Mouse (Mus musculus): ENCODE measurements around the gene Atp1b2. TPM values are rescaled to one million over a fixed set of nuclear protein-coding genes. Genes with fewer than 3 reads are reported as not detected.

Atp1b2 gene
- total RNA-seq, 1 experiment from 2014 or later: 39.7 TPM

Small RNAs within 50 kb of the gene (microRNA-seq; reads per million reads assigned to microRNA genes)
- gene Mir467f: 0 reads per million in 2 experiments

Other genes with a start within 250 kb of the Atp1b2 start
- 109 and 118 TPM in 2 replicates for gene Chd3, start 236.5 kb downstream of the Atp1b2 start, total RNA-seq (2021)
- gene Naa38, start 210.5 kb downstream of the Atp1b2 start, total RNA-seq (2021): 124 and 137 TPM in 2 replicates
- gene Cyb5d1, start 210.3 kb downstream of the Atp1b2 start, total RNA-seq (2021): 34.2 and 42.6 TPM in 2 replicates
- 29.5 and 30.2 TPM in 2 replicates for gene Tmem88, start 207.7 kb downstream of the Atp1b2 start, total RNA-seq (2021)
- gene Kdm6b, start 192.3 kb downstream of the Atp1b2 start, total RNA-seq (2021): 53.7 and 61.3 TPM in 2 replicates
- gene Dnah2, start 56.8 kb downstream of the Atp1b2 start, total RNA-seq (2021): 0.22 and 0.49 TPM in 2 replicates
- gene Efnb3, start 45.7 kb downstream of the Atp1b2 start, total RNA-seq (2021): 1.5 and 2.0 TPM in 2 replicates
- gene Wrap53, start 25.7 kb downstream of the Atp1b2 start, total RNA-seq (2021): 9.2 and 10.1 TPM in 2 replicates
- gene Trp53, start 25.6 kb downstream of the Atp1b2 start, total RNA-seq (2021): 66.4 and 78.4 TPM in 2 replicates
- gene Shbg, start 12.0 kb upstream of the Atp1b2 start, total RNA-seq (2021): not detected in 2 replicates
- 7.9 and 8.2 TPM in 2 replicates for gene Sat2, start 16.1 kb upstream of the Atp1b2 start, total RNA-seq (2021)
- 75.5 and 84.3 TPM in 2 replicates for gene Fxr2, start 27.0 kb upstream of the Atp1b2 start, total RNA-seq (2021)
- 0.45 TPM in 1 of 2 replicates, not detected in the other for gene Sox15, start 49.4 kb upstream of the Atp1b2 start, total RNA-seq (2021)
- 96.2 and 101 TPM in 2 replicates for gene Mpdu1, start 56.7 kb upstream of the Atp1b2 start, total RNA-seq (2021)
- gene Cd68, start 60.2 kb upstream of the Atp1b2 start, total RNA-seq (2021): 8.6 and 12.2 TPM in 2 replicates
- gene Eif4a1, start 66.5 kb upstream of the Atp1b2 start, total RNA-seq (2021): 642 and 752 TPM in 2 replicates
- gene Senp3, start 76.1 kb upstream of the Atp1b2 start, total RNA-seq (2021): 71.6 and 72.4 TPM in 2 replicates
- 2.7 and 4.0 TPM in 2 replicates for gene Tnfsf13, start 79.8 kb upstream of the Atp1b2 start, total RNA-seq (2021)
- gene Tnfsf12, start 89.9 kb upstream of the Atp1b2 start, total RNA-seq (2021): 20.3 and 21.5 TPM in 2 replicates
- gene Tnfsfm13, start 90.2 kb upstream of the Atp1b2 start, total RNA-seq (2021): 3.9 and 4.6 TPM in 2 replicates
- 78.0 and 84.0 TPM in 2 replicates for gene Polr2a, start 152.7 kb upstream of the Atp1b2 start, total RNA-seq (2021)
- not detected in 2 replicates for gene Slc35g3, start 156.0 kb upstream of the Atp1b2 start, total RNA-seq (2021)
- gene Zbtb4, start 160.0 kb upstream of the Atp1b2 start, total RNA-seq (2021): 39.9 and 42.4 TPM in 2 replicates
- gene Chrnb1, start 190.0 kb upstream of the Atp1b2 start, total RNA-seq (2021): 2.4 and 3.2 TPM in 2 replicates
- 3.5 and 3.8 TPM in 2 replicates for gene Fgf11, start 195.9 kb upstream of the Atp1b2 start, total RNA-seq (2021)
- gene Tmem102, start 199.7 kb upstream of the Atp1b2 start, total RNA-seq (2021): 0.74 and 1.1 TPM in 2 replicates
- gene Gm39566, start 209.4 kb upstream of the Atp1b2 start, total RNA-seq (2021): not detected in 2 replicates
- gene Spem2, start 212.5 kb upstream of the Atp1b2 start, total RNA-seq (2021): not detected in 2 replicates
- gene Spem1, start 216.2 kb upstream of the Atp1b2 start, total RNA-seq (2021): 0.38 TPM in 1 of 2 replicates, not detected in the other
- 17.6 and 20.6 TPM in 2 replicates for gene Nlgn2, start 231.8 kb upstream of the Atp1b2 start, total RNA-seq (2021)
- gene Tmem256, start 232.6 kb upstream of the Atp1b2 start, total RNA-seq (2021): 114 and 128 TPM in 2 replicates
- 50.5 and 51.3 TPM in 2 replicates for gene Plscr3, start 240.4 kb upstream of the Atp1b2 start, total RNA-seq (2021)

Data from adrenal gland, postnatal 14 days (tissue).